Mouse (Mus musculus) liver, embryonic 15.5 days (tissue): ENCODE measurements around the gene Islr. TPM values are rescaled to one million over a fixed set of nuclear protein-coding genes. Genes with fewer than 3 reads are reported as not detected.

ENCODE experiments used
- ATAC-seq: fragments of 200-750 bp; cut with Nextera tagmentation; 2 replicates; pipeline ENCODE4 v1.8.0; 2017; ENCODE audit warnings: moderate number of reproducible peaks, mild to moderate bottlenecking, moderate library complexity; ENCODE audit not compliant: insufficient read depth
- H3K27ac ChIP-seq: fragments of 300-500 bp; sonication (generic); replicated peaks from 2 replicates; pipeline ENCODE4 v1.5.1; 2015; ENCODE audit warnings: mild to moderate bottlenecking, inconsistent platforms
- H3K27me3 ChIP-seq: fragments of 300-500 bp; sonication (generic); 2 replicates; pipeline ENCODE4 v1.6.1; 2015; ENCODE audit warnings: mild to moderate bottlenecking, inconsistent platforms
- H3K36me3 ChIP-seq: fragments of 300-500 bp; sonication (generic); replicated peaks from 2 replicates; pipeline ENCODE4 v1.6.1; 2015; ENCODE audit warnings: moderate library complexity, mild to moderate bottlenecking, inconsistent platforms
- H3K4me1 ChIP-seq: fragments of 300-500 bp; sonication (generic); replicated peaks from 2 replicates; pipeline ENCODE4 v1.6.1; 2015; ENCODE audit warnings: inconsistent platforms
- H3K4me2 ChIP-seq: fragments of 300-500 bp; sonication (generic); 2 replicates; pipeline ENCODE4 v1.6.1; 2015; ENCODE audit warnings: moderate library complexity, mild to moderate bottlenecking, inconsistent platforms
- H3K4me3 ChIP-seq: fragments of 300-500 bp; sonication (generic); replicated peaks from 2 replicates; pipeline ENCODE4 v1.5.1; 2015; ENCODE audit warnings: mild to moderate bottlenecking, inconsistent platforms
- H3K9ac ChIP-seq: fragments of 300-500 bp; sonication (generic); 2 replicates; pipeline ENCODE4 v1.6.1; 2015; ENCODE audit warnings: moderate library complexity, mild to moderate bottlenecking, inconsistent platforms
- H3K9me3 ChIP-seq: fragments of 300-500 bp; sonication (generic); replicated peaks from 2 replicates; pipeline ENCODE4 v1.6.1; 2016; ENCODE audit warnings: inconsistent platforms
- WGBS: fragments of 180-500 bp; shearing (Covaris S2); methylation state at CpG from one replicate; pipeline ENCODE4 v1.1.7; 2015; ENCODE audit warnings: mixed read lengths; ENCODE audit not compliant: insufficient replicate concordance; 5-methylcytosine and 5-hydroxymethylcytosine counted together
- polyA plus RNA-seq: library from polyadenylated mRNA; unstranded; fragments of >200 nt; fragmentation: Nextera tagmentation; extraction: Ambion mirVana; gene quantifications from 2 replicates; pipeline ENCODE4 v1.2.1, GENCODE M21; 2015

Islr gene
- polyA plus RNA-seq, 1 experiment from 2014 or later: 4.5 TPM

- H3K9me3 ChIP-seq: no peaks in the 10 kb centered on the region
- no peak within 1 kb of the TSS for H3K4me2 ChIP-seq
- no peaks in the 10 kb centered on the region for H3K36me3 ChIP-seq
- no peak within 1 kb of the TSS for H3K9ac ChIP-seq
- H3K27ac ChIP-seq: no peak within 1 kb of the TSS
- ATAC-seq: no peak
- no peaks in the 10 kb centered on the region for H3K4me1 ChIP-seq
- H3K4me3 ChIP-seq: no peak within 1 kb of the TSS
- peaks cover 45% of the 10 kb centered on the region for H3K27me3 ChIP-seq
- 20% methylated on average over 2 of the region's 2 CpGs for WGBS
Observed at GRCm38 (mm10) chr9:58118671-58119070, 85.4 kb downstream of the Islr start, which contains the start of gene Ccdc33. Gene Ccdc33 (minus strand): TSS chr9:58118823.

GRCm38 (mm10) chr9:58116024-58116651 is 88.0 kb downstream of the Islr start:
- Histone ChIP-seq H3K4me1 (no peaks in the 10 kb centered on the region), H3K4me2 (no peak overlapping the region), H3K4me3 (no peak overlapping the region), H3K27me3 (peaks cover 66% of the 10 kb centered on the region), H3K36me3 (no peaks in the 10 kb centered on the region), H3K9me3 (no peaks in the 10 kb centered on the region), H3K9ac (no peak overlapping the region), H3K27ac (no peak overlapping the region)
- WGBS: 27% methylated on average over 7 of the region's 7 CpGs
- ATAC-seq: no peak

- no peak overlapping the region for H3K4me2 ChIP-seq
- H3K27me3 ChIP-seq: peaks cover 66% of the 10 kb centered on the region
- no peak overlapping the region for H3K4me3 ChIP-seq
- no peaks in the 10 kb centered on the region for H3K9me3 ChIP-seq
- ATAC-seq: no peak
- no peaks in the 10 kb centered on the region for H3K36me3 ChIP-seq
- no peak overlapping the region for H3K9ac ChIP-seq
- no peak overlapping the region for H3K27ac ChIP-seq
- no peaks in the 10 kb centered on the region for H3K4me1 ChIP-seq
- WGBS: 24% methylated on average over 7 of the region's 7 CpGs
Observed at GRCm38 (mm10) chr9:58115297-58115925, 88.7 kb downstream of the Islr start.

GRCm38 (mm10) chr9:58114019-58114418 is 90.1 kb downstream of the Islr start:
- H3K4me2 ChIP-seq: no peak overlapping the region
- H3K9ac ChIP-seq: no peak overlapping the region
- H3K4me1 ChIP-seq: no peaks in the 10 kb centered on the region
- H3K9me3 ChIP-seq: no peaks in the 10 kb centered on the region
- no peaks in the 10 kb centered on the region for H3K36me3 ChIP-seq
- peaks cover 63% of the 10 kb centered on the region for H3K27me3 ChIP-seq
- 2% methylated on average over 9 of the region's 9 CpGs for WGBS
- H3K27ac ChIP-seq: no peak overlapping the region
- ATAC-seq: no peak
- no peak overlapping the region for H3K4me3 ChIP-seq

GRCm38 (mm10) chr9:58113279-58113884 is 90.7 kb downstream of the Islr start:
- H3K4me1 ChIP-seq: no peaks in the 10 kb centered on the region
- no peak overlapping the region for H3K4me2 ChIP-seq
- H3K4me3 ChIP-seq: no peak overlapping the region
- WGBS: 4% methylated on average over 22 of the region's 22 CpGs
- H3K9me3 ChIP-seq: no peaks in the 10 kb centered on the region
- no peak for ATAC-seq
- peaks cover 61% of the 10 kb centered on the region for H3K27me3 ChIP-seq
- no peak overlapping the region for H3K9ac ChIP-seq
- H3K27ac ChIP-seq: no peak overlapping the region
- H3K36me3 ChIP-seq: no peaks in the 10 kb centered on the region

- Histone ChIP-seq H3K9ac (no peak overlapping the region), H3K27me3 (peaks cover 61% of the 10 kb centered on the region), H3K9me3 (no peaks in the 10 kb centered on the region), H3K4me2 (no peak overlapping the region), H3K27ac (no peak overlapping the region), H3K36me3 (no peaks in the 10 kb centered on the region), H3K4me1 (no peaks in the 10 kb centered on the region), H3K4me3 (no peak overlapping the region)
- ATAC-seq: no peak
- WGBS: 12% methylated on average over 6 of the region's 6 CpGs
Observed at GRCm38 (mm10) chr9:58112866-58113278, 91.2 kb downstream of the Islr start.

GRCm38 (mm10) chr9:58112321-58112751 is 91.8 kb downstream of the Islr start:
- no peak overlapping the region for H3K4me2 ChIP-seq
- H3K9me3 ChIP-seq: no peaks in the 10 kb centered on the region
- peaks cover 57% of the 10 kb centered on the region for H3K27me3 ChIP-seq
- no peaks in the 10 kb centered on the region for H3K4me1 ChIP-seq
- no peak overlapping the region for H3K4me3 ChIP-seq
- H3K36me3 ChIP-seq: no peaks in the 10 kb centered on the region
- WGBS: 20% methylated on average over 6 of the region's 6 CpGs
- no peak overlapping the region for H3K9ac ChIP-seq
- no peak for ATAC-seq
- H3K27ac ChIP-seq: no peak overlapping the region

GRCm38 (mm10) chr9:58111431-58111830 is 92.7 kb downstream of the Islr start:
- no peak overlapping the region for H3K9ac ChIP-seq
- H3K4me3 ChIP-seq: no peak overlapping the region
- WGBS: 42% methylated on average over 6 of the region's 6 CpGs
- peaks cover 48% of the 10 kb centered on the region for H3K27me3 ChIP-seq
- no peaks in the 10 kb centered on the region for H3K36me3 ChIP-seq
- H3K27ac ChIP-seq: no peak overlapping the region
- H3K9me3 ChIP-seq: no peaks in the 10 kb centered on the region
- no peak for ATAC-seq
- no peaks in the 10 kb centered on the region for H3K4me1 ChIP-seq
- H3K4me2 ChIP-seq: no peak overlapping the region

- H3K4me1 ChIP-seq: no peaks in the 10 kb centered on the region
- no peak overlapping the region for H3K4me2 ChIP-seq
- H3K9me3 ChIP-seq: no peaks in the 10 kb centered on the region
- no peak overlapping the region for H3K4me3 ChIP-seq
- 62% methylated on average over 5 of the region's 5 CpGs for WGBS
- H3K27me3 ChIP-seq: peaks cover 42% of the 10 kb centered on the region
- no peak overlapping the region for H3K9ac ChIP-seq
- H3K27ac ChIP-seq: no peak overlapping the region
- no peak for ATAC-seq
- H3K36me3 ChIP-seq: no peaks in the 10 kb centered on the region
Observed at GRCm38 (mm10) chr9:58110787-58111186, 93.3 kb downstream of the Islr start.

GRCm38 (mm10) chr9:58107494-58107893 is 96.6 kb downstream of the Islr start:
- Histone ChIP-seq H3K36me3 (no peaks in the 10 kb centered on the region), H3K4me1 (no peaks in the 10 kb centered on the region), H3K9ac (no peak overlapping the region), H3K4me2 (no peak overlapping the region), H3K27ac (no peak overlapping the region), H3K27me3 (peaks cover 13% of the 10 kb centered on the region), H3K9me3 (no peaks in the 10 kb centered on the region), H3K4me3 (no peak overlapping the region)
- WGBS: 52% methylated on average over 5 of the region's 5 CpGs
- ATAC-seq: no peak
